16 mouse cellular contexts compared by ENCODE assay signal in genomic region chr10:7863411-7863810, GRCm38 (mm10). TPM values are rescaled to one million over a fixed set of nuclear protein-coding genes. Genes with fewer than 3 reads are reported as not detected.
"Had no signal": no experiment of that assay in that cellular context is flagged by ENCODE, and none has a peak within 500 bp of the region (broad histone marks: within the 10 kb centered on the region; RNA-seq: fewer than 3 reads in every experiment).

No protein-coding gene starts in this region.

- H3K4me3 ChIP-seq: lung, embryonic 15.5 days; megakaryocyte, embryonic 14.5 days; midbrain, embryonic 13.5 days; midbrain, embryonic 15.5 days; neural tube, embryonic 12.5 days; stomach, embryonic 15.5 days had no signal

- H3K4me2 ChIP-seq: lung, embryonic 15.5 days; midbrain, embryonic 11.5 days; midbrain, embryonic 13.5 days; midbrain, embryonic 15.5 days; neural tube, embryonic 12.5 days; stomach, embryonic 15.5 days had no signal

- H3K9me3 ChIP-seq: lung, embryonic 15.5 days; midbrain, embryonic 13.5 days; midbrain, embryonic 15.5 days; neural tube, embryonic 12.5 days; stomach, embryonic 15.5 days had no signal

- H3K27ac ChIP-seq: lung, embryonic 15.5 days; macrophage; midbrain, embryonic 13.5 days; midbrain, embryonic 15.5 days; neural tube, embryonic 12.5 days; stomach, embryonic 15.5 days; stomach, postnatal 0 days had no signal

- DNase-seq: lung, adult 2 months; lung, postnatal 14 days; lung, postnatal 36 days; right cerebral cortex, postnatal 14 days; thymus, adult 2 months; thymus, postnatal 36 days had no signal

- H3K36me3 ChIP-seq: lung, embryonic 15.5 days; midbrain, embryonic 13.5 days; midbrain, embryonic 15.5 days; neural tube, embryonic 12.5 days; stomach, embryonic 15.5 days had no signal

- H3K9ac ChIP-seq: lung, embryonic 15.5 days; midbrain, embryonic 13.5 days; midbrain, embryonic 15.5 days; neural tube, embryonic 12.5 days; stomach, embryonic 15.5 days had no signal

- ATAC-seq: lung, postnatal 0 days; midbrain, embryonic 13.5 days; midbrain, embryonic 15.5 days had no signal

RNA-seq across cellular contexts. Expression of gene Zc3h12d, which starts 31.1 kb away (rescaled TPM):
- polyA plus RNA-seq: midbrain, embryonic 11.5 days had no signal
